Mouse (Mus musculus): ENCODE data around the gene Adgrg1. TPM values are rescaled to one million over a fixed set of nuclear protein-coding genes. Genes with fewer than 3 reads are reported as not detected.

Gene Adgrg1
- polyA plus RNA-seq, 1 experiment from 2014 or later = 35.4 TPM

DNA sequence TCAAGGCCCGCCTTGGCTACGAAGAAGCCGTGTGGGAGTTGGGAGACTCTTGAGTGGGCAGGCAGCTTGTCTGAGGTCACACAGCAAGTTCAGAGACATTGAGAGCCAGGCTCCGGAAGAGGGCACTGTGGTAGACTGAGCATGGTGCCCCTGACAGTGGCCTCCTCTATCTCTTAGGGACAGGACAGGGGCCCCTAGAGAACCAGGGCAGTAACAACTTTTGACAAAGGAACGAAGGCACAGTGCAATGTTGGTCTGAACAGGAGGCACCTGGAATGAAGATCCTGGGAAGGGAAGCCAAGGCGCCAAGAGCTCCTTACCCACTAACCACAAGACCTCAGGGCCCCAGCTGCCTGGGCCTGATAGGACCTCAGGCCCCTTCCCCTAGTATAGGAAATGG is 10.5 kb downstream of the Adgrg1 start:
- peak overlapping the region; percentile 74 for H3K4me2 ChIP-seq (ENCODE audit: low read depth, low read length)
- no peaks in the 10 kb centered on the region for H3K27me3 ChIP-seq (ENCODE audit: insufficient read depth, low read length)
- peak overlapping the region; percentile 56 for H3K4me3 ChIP-seq (ENCODE audit: low read depth, low read length)
- H3K9me3 ChIP-seq (ENCODE audit: low read length) = no peaks in the 10 kb centered on the region
- H3K27ac ChIP-seq (ENCODE audit: low read depth) = peak overlapping the region; percentile 80
- no peaks in the 10 kb centered on the region for H3K36me3 ChIP-seq (replicated peaks; ENCODE audit: insufficient read depth, low read length)
- DNase-seq (peak; percentile 76), ATAC-seq (peak; percentile 76)
- WGBS (ENCODE audit: insufficient replicate concordance) = 32% methylated on average over 6 of the region's 6 CpGs
- peaks cover 77% of the 10 kb centered on the region for H3K4me1 ChIP-seq (ENCODE audit: insufficient read depth)
- no peak for TF ChIP-seq EP300 (IDR thresholded peaks at IDR 0.05; ENCODE audit: low read depth)
- TF ChIP-seq CTCF (IDR thresholded peaks at IDR 0.05; ENCODE audit: low read depth) = peak; percentile 77
- peak overlapping the region; percentile 66 for H3K9ac ChIP-seq (replicated peaks)

- Histone ChIP-seq H3K4me3 (ENCODE audit: low read depth, low read length) (peak overlapping the region; percentile 56), H3K4me1 (ENCODE audit: insufficient read depth) (peaks cover 87% of the 10 kb centered on the region), H3K9me3 (ENCODE audit: low read length) (no peaks in the 10 kb centered on the region), H3K27me3 (ENCODE audit: insufficient read depth, low read length) (no peaks in the 10 kb centered on the region), H3K4me2 (ENCODE audit: low read depth, low read length) (peak overlapping the region; percentile 74), H3K36me3 (replicated peaks; ENCODE audit: insufficient read depth, low read length) (no peaks in the 10 kb centered on the region), H3K27ac (ENCODE audit: low read depth) (peak overlapping the region; percentile 80), H3K9ac (replicated peaks) (peak overlapping the region; percentile 66)
- DNase-seq (peak; percentile 72), ATAC-seq (no peak)
- no peak for TF ChIP-seq EP300 (IDR thresholded peaks at IDR 0.05; ENCODE audit: low read depth)
- no peak for TF ChIP-seq CTCF (IDR thresholded peaks at IDR 0.05; ENCODE audit: low read depth)
- WGBS (ENCODE audit: insufficient replicate concordance) = 34% methylated on average over 5 of the region's 5 CpGs
These were observed 12.1 kb downstream of the Adgrg1 start for GRCm38 (mm10) chr8:94986676-94987075.

GRCm38 (mm10) chr8:94987553-94987952 is 13.0 kb downstream of the Adgrg1 start:
- no peaks in the 10 kb centered on the region for H3K9me3 ChIP-seq (ENCODE audit: low read length)
- H3K4me1 ChIP-seq (ENCODE audit: insufficient read depth) = peaks cover 93% of the 10 kb centered on the region
- H3K36me3 ChIP-seq (replicated peaks; ENCODE audit: insufficient read depth, low read length) = no peaks in the 10 kb centered on the region; the same call in 1 of the 2 replicates
- H3K27ac ChIP-seq (ENCODE audit: low read depth) = peak overlapping the region; percentile 80; the same call in 1 of the 2 replicates
- peak overlapping the region; percentile 74 for H3K4me2 ChIP-seq (ENCODE audit: low read depth, low read length)
- ATAC-seq = no peak
- H3K9ac ChIP-seq (replicated peaks) = peak overlapping the region; percentile 66; the same call in 1 of the 2 replicates
- peak overlapping the region; percentile 56; the same call in 1 of the 2 replicates for H3K4me3 ChIP-seq (ENCODE audit: low read depth, low read length)
- no peaks in the 10 kb centered on the region for H3K27me3 ChIP-seq (ENCODE audit: insufficient read depth, low read length)
- no peak for DNase-seq
- 51% methylated on average over 7 of the region's 7 CpGs for WGBS (ENCODE audit: insufficient replicate concordance)
- no peak for TF ChIP-seq CTCF (IDR thresholded peaks at IDR 0.05; ENCODE audit: low read depth)
- TF ChIP-seq EP300 (IDR thresholded peaks at IDR 0.05; ENCODE audit: low read depth) = no peak

DNA sequence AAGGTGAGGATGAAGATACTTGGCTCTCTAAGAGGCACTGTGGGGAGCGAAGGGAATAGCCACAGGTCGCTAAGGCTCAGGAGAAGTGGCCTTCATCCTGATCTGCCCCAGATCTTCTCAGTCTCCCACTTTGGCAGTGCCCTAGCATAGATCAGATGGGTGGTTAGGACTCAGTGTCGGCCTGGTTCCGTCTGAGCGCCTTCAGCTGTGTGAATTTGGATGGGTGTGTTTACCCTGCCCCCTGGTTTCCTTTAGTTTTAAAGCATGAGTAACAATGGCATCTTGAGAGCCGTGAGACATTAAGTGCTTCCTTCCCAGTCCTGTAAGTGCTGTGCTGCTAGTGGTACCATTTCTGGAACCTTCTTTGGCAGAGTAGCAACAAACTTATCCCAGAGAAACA is 14.1 kb downstream of the Adgrg1 start:
- ATAC-seq (no peak), DNase-seq (no peak)
- H3K9ac ChIP-seq (replicated peaks) = no peak overlapping the region
- no peaks in the 10 kb centered on the region for H3K27me3 ChIP-seq (ENCODE audit: insufficient read depth, low read length)
- TF ChIP-seq CTCF (IDR thresholded peaks at IDR 0.05; ENCODE audit: low read depth) (peak; percentile 29), EP300 (IDR thresholded peaks at IDR 0.05; ENCODE audit: low read depth) (no peak)
- no peaks in the 10 kb centered on the region for H3K9me3 ChIP-seq (ENCODE audit: low read length)
- 51% methylated on average over 6 of the region's 6 CpGs for WGBS (ENCODE audit: insufficient replicate concordance)
- H3K4me3 ChIP-seq (ENCODE audit: low read depth, low read length) = no peak overlapping the region
- H3K4me1 ChIP-seq (ENCODE audit: insufficient read depth) = peaks cover 89% of the 10 kb centered on the region
- no peak overlapping the region for H3K27ac ChIP-seq (ENCODE audit: low read depth)
- no peaks in the 10 kb centered on the region; the same call in 1 of the 2 replicates for H3K36me3 ChIP-seq (replicated peaks; ENCODE audit: insufficient read depth, low read length)
- H3K4me2 ChIP-seq (ENCODE audit: low read depth, low read length) = peak overlapping the region; percentile 1; the same call in 1 of the 2 replicates

- peaks cover 79% of the 10 kb centered on the region for H3K4me1 ChIP-seq (ENCODE audit: insufficient read depth)
- H3K36me3 ChIP-seq (replicated peaks; ENCODE audit: insufficient read depth, low read length) = peaks cover 3% of the 10 kb centered on the region
These were observed 15.2 kb downstream of the Adgrg1 start for GRCm38 (mm10) chr8:94989711-94990110.

GRCm38 (mm10) chr8:94990598-94991453 is 16.3 kb downstream of the Adgrg1 start:
- H3K27ac ChIP-seq (ENCODE audit: low read depth) = peak overlapping the region; percentile 40; the same call in 1 of the 2 replicates
- DNase-seq = no peak
- H3K4me2 ChIP-seq (ENCODE audit: low read depth, low read length) = no peak overlapping the region
- TF ChIP-seq CTCF (IDR thresholded peaks at IDR 0.05; ENCODE audit: low read depth) (no peak), EP300 (IDR thresholded peaks at IDR 0.05; ENCODE audit: low read depth) (no peak)
- no peak overlapping the region for H3K9ac ChIP-seq (replicated peaks)
- no peak for ATAC-seq
- WGBS (ENCODE audit: insufficient replicate concordance) = 51% methylated on average over 11 of the region's 11 CpGs
- H3K9me3 ChIP-seq (ENCODE audit: low read length) = no peaks in the 10 kb centered on the region
- no peak overlapping the region for H3K4me3 ChIP-seq (ENCODE audit: low read depth, low read length)
- H3K27me3 ChIP-seq (ENCODE audit: insufficient read depth, low read length) = no peaks in the 10 kb centered on the region
- H3K36me3 ChIP-seq (replicated peaks; ENCODE audit: insufficient read depth, low read length) = peaks cover 6% of the 10 kb centered on the region
- H3K4me1 ChIP-seq (ENCODE audit: insufficient read depth) = peaks cover 71% of the 10 kb centered on the region

More at GRCm38 (mm10) chr8:94989711-94990110, 15.2 kb downstream of the Adgrg1 start:
- Histone ChIP-seq H3K9me3 (ENCODE audit: low read length) (no peaks in the 10 kb centered on the region), H3K27me3 (ENCODE audit: insufficient read depth, low read length) (no peaks in the 10 kb centered on the region), H3K9ac (replicated peaks) (no peak overlapping the region), H3K27ac (ENCODE audit: low read depth) (no peak overlapping the region), H3K4me3 (ENCODE audit: low read depth, low read length) (no peak overlapping the region), H3K4me2 (ENCODE audit: low read depth, low read length) (no peak overlapping the region)
- no peak for TF ChIP-seq EP300 (IDR thresholded peaks at IDR 0.05; ENCODE audit: low read depth)
- TF ChIP-seq CTCF (IDR thresholded peaks at IDR 0.05; ENCODE audit: low read depth) = no peak
- 80% methylated on average over 4 of the region's 4 CpGs for WGBS (ENCODE audit: insufficient replicate concordance)
- DNase-seq = no peak
- ATAC-seq = no peak

All from liver, postnatal 0 days (tissue).